Mouse (Mus musculus) heart, adult 2 months (tissue): ENCODE measurements around the gene Grsf1. TPM values are rescaled to one million over a fixed set of nuclear protein-coding genes. Genes with fewer than 3 reads are reported as not detected.

Experiments
- DNase-seq, 2 experiments: peaks; one replicate each; pipeline ENCODE4 v3.0.0; 2021
- H3K27ac ChIP-seq: fragments of 200-600 bp; 2 replicates; pipeline ENCODE4 v1.8.1; 2022
- H3K27me3 ChIP-seq: fragments of 200-500 bp; 2 replicates; pipeline ENCODE4 v1.6.1; 2012; ENCODE audit warnings: mild to moderate bottlenecking, low read length, inconsistent platforms, mixed read lengths; ENCODE audit not compliant: control insufficient read depth, insufficient read depth
- H3K36me3 ChIP-seq: fragments of 200-500 bp; 2 replicates; pipeline ENCODE4 v1.6.1; 2012; ENCODE audit warnings: low read length, inconsistent platforms; ENCODE audit not compliant: control insufficient read depth, insufficient read depth
- H3K4me1 ChIP-seq: fragments of 200-500 bp; 2 replicates; pipeline ENCODE4 v1.6.1; 2011; ENCODE audit warnings: low read length; ENCODE audit not compliant: control insufficient read depth, insufficient read depth
- H3K4me3 ChIP-seq: fragments of 200-600 bp; 2 replicates; pipeline ENCODE4 v1.8.1; 2022
- H3K79me2 ChIP-seq: fragments of 200-500 bp; replicated peaks from 2 replicates; pipeline ENCODE4 v1.6.1; 2012; ENCODE audit warnings: mild to moderate bottlenecking, inconsistent platforms, low read length, moderate library complexity, mixed read lengths; ENCODE audit not compliant: control insufficient read depth, insufficient read depth
- H3K9ac ChIP-seq: fragments of 200-500 bp; 2 replicates; pipeline ENCODE4 v1.6.1; 2012; ENCODE audit warnings: low read depth, mild to moderate bottlenecking, control low read depth, inconsistent platforms, low read length, mixed read lengths
- CTCF ChIP-seq: fragments of 200-600 bp; IDR thresholded peaks from 2 replicates; pipeline ENCODE4 v1.8.1; 2022; ENCODE audit warnings: antibody characterized with exemption, mild to moderate bottlenecking, moderate library complexity
- EP300 ChIP-seq: fragments of 200-500 bp; IDR thresholded peaks from 2 replicates; pipeline ENCODE4 v1.6.1; 2011; ENCODE audit warnings: low read depth, low read length, control low read depth; ENCODE audit not compliant: insufficient read depth
- POLR2A ChIP-seq: fragments of 200-500 bp; IDR thresholded peaks from 2 replicates; pipeline ENCODE4 v1.6.1; 2011; ENCODE audit warnings: mild to moderate bottlenecking, low read depth, low read length, control low read depth; ENCODE audit not compliant: insufficient read depth
- WGBS: fragments of 180-500 bp; shearing (Covaris S2); methylation state at CpG from one replicate; pipeline ENCODE4 v1.1.7; 2018; 5-methylcytosine and 5-hydroxymethylcytosine counted together
- intact Hi-C: fragments of 180-260 bp; cut with DNase I; formaldehyde crosslinking; loops from one replicate; pipeline ENCODE4 v1.15.1; 2025
- polyA plus RNA-seq: library from polyadenylated mRNA; depleted of rRNA; stranded (reverse); fragments of >200 nt; gene quantifications from 2 replicates; pipeline ENCODE4 v1.2.3, GENCODE M21; 2012
- total RNA-seq, 2 experiments: library from RNA; stranded (reverse); gene quantifications; 2 replicates each; pipeline ENCODE4 v1.2.3; 2021

Gene Grsf1
- total and polyA plus RNA-seq, 3 experiments: 63.6 to 211 (median 187) TPM

DNA sequence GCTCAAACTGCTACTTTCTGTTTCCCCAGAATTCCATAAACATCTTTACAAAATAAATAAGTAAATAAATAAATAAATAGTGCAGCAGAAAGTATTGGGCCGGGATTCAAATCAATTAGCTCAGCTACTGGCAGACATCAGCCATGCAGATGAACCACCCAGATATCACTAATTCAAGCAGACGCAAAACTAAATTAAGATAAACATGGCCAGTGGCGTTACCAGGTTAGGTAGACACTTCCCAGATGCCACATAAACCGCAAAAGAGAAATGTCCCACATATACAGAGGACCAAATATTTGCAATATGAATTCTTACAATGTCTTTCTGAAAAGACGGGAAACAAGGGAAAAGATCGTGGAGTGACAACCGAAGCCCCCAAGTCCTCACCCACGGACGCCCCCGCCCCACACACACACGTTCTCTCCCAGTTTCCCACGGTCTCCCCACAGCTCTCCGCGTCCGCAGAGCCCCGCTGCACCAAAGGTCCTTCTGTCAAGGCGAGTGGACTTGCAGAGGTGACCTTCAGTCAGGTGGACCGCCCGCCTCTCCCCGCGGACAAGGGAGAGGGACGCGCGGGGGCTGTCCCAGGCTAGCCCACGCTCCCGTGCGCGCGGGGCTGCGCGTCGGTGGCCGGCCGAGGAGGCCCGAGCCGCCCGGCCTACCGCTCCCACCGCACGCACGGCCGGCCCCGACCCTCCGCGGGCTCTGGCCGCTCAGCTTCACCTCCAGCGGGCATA is 1.1 kb downstream of the Grsf1 start:
- Histone ChIP-seq H3K27me3 (no peaks in the 10 kb centered on the region), H3K9ac (peak overlapping the region; percentile 96), H3K4me1 (no peaks in the 10 kb centered on the region; the same call in 1 of the 2 replicates), H3K79me2 (0 out of 2 replicates have a peak, but pooled peaks cover 2% of the 10 kb centered on the region), H3K36me3 (peaks cover 11% of the 10 kb centered on the region), H3K4me3 (peak overlapping the region; percentile 83), H3K27ac (peak overlapping the region; percentile 90)
- under 1% methylated on average over 44 of the region's 47 CpGs for WGBS
- DNase-seq: peak; percentile 63 to 65
- intact Hi-C loops: loop anchor here (5.0 kb wide), 1 partner anchor 108 kb away; the partner anchor contains the start of gene Rufy3
- TF ChIP-seq POLR2A (no peak; the same call in 1 of the 2 replicates), EP300 (no peak), CTCF (no peak)

DNA sequence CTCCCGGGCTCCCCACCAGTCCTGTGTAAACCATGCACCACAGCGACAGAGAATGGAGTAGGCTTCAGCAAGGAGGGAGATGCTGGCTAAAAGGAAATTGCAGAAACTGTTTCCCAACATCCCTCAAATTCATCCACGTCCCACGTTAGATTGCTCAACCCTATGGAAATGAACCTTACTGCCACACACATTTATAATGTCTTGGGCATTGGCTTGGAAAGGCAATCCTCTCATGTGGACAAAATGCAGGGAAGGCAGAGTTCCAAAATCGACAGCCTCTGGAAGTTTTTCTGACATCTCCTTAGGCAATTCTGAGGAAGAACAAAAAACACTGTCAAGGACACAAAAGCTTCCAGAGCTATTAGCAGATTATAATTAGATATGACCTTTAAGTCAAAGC is 12.1 kb downstream of the Grsf1 start:
- TF ChIP-seq POLR2A: no peak
- TF ChIP-seq EP300: no peak
- no peak for TF ChIP-seq CTCF
- Histone ChIP-seq H3K9ac (no peak overlapping the region), H3K27ac (no peak overlapping the region), H3K4me3 (no peak overlapping the region), H3K27me3 (no peaks in the 10 kb centered on the region), H3K4me1 (no peaks in the 10 kb centered on the region; the same call in 1 of the 2 replicates), H3K36me3 (peaks cover 8% of the 10 kb centered on the region), H3K79me2 (no peaks in the 10 kb centered on the region)
- intact Hi-C loops: no loop called here
- no peak for DNase-seq
- WGBS: 90% methylated on average over 5 of the region's 5 CpGs

GRCm38 (mm10) chr5:88663151-88663550 is 12.8 kb downstream of the Grsf1 start:
- no peaks in the 10 kb centered on the region for H3K27me3 ChIP-seq
- intact Hi-C loops: no loop called here
- peaks cover 8% of the 10 kb centered on the region for H3K36me3 ChIP-seq
- no peak for DNase-seq
- H3K4me1 ChIP-seq: no peaks in the 10 kb centered on the region; the same call in 1 of the 2 replicates
- WGBS: 88% methylated on average over 3 of the region's 3 CpGs
- no peak overlapping the region for H3K27ac ChIP-seq
- TF ChIP-seq EP300: no peak
- TF ChIP-seq POLR2A: no peak
- no peak for TF ChIP-seq CTCF
- H3K9ac ChIP-seq: no peak overlapping the region
- H3K79me2 ChIP-seq: no peaks in the 10 kb centered on the region
- no peak overlapping the region for H3K4me3 ChIP-seq

DNA sequence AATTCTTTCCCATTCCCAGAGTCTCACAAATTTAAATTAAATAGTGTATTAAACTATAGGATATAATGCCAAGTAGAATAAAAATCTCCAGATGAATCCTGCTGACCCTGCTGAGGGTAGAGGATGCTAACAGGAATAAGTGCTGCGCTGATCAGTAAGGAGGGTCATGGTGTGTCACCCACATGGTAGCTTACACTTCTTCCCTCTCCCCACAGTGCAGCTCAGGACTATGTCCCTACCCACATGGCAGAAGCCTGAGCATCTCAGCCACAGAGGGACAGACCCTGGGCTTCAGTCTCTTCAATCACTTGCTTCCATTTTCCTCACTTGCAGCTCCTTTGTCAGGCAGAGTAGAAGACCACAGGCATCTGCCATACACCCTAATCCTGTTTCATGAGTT is 18.1 kb downstream of the Grsf1 start:
- no peak overlapping the region for H3K9ac ChIP-seq
- no peak overlapping the region for H3K4me3 ChIP-seq
- DNase-seq: no peak
- 96% methylated on average over 1 of the region's 1 CpGs for WGBS
- intact Hi-C loops: no loop called here
- no peak overlapping the region for H3K27ac ChIP-seq
- no peaks in the 10 kb centered on the region for H3K79me2 ChIP-seq
- TF ChIP-seq CTCF: no peak
- no peak for TF ChIP-seq EP300
- TF ChIP-seq POLR2A: no peak
- H3K27me3 ChIP-seq: no peaks in the 10 kb centered on the region
- H3K36me3 ChIP-seq: peaks cover 8% of the 10 kb centered on the region
- no peaks in the 10 kb centered on the region for H3K4me1 ChIP-seq

DNA sequence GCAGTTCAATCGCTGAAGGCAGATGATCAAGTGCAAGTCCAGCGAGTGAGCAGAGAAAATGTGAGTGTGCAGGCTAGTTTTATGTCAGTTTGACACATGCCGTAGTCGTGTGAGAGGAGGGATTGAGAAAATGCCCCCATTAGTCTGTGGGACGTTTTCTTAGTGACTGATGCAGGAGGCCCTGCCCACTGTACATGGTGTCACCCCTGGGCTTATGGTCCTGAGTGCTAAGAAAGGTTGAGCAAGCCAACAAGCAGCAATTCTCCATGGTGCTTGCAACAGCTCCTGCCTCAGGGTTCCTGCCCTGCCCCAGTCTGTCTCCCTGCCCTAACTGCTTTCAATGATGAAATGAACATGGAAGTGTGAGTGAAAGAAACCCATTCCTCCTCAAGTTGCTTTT is 23.4 kb downstream of the Grsf1 start:
- no peak overlapping the region for H3K27ac ChIP-seq
- WGBS: 84% methylated on average over 5 of the region's 5 CpGs
- no peaks in the 10 kb centered on the region for H3K36me3 ChIP-seq

More for the DNA sequence above, 23.4 kb downstream of the Grsf1 start:
- DNase-seq: no peak
- Histone ChIP-seq H3K9ac (no peak overlapping the region), H3K4me1 (no peaks in the 10 kb centered on the region; the same call in 1 of the 2 replicates), H3K27me3 (no peaks in the 10 kb centered on the region), H3K4me3 (no peak overlapping the region), H3K79me2 (no peaks in the 10 kb centered on the region)
- no peak for TF ChIP-seq CTCF
- no peak for TF ChIP-seq POLR2A
- no peak for TF ChIP-seq EP300
- intact Hi-C loops: no loop called here
